Mouse (Mus musculus): ENCODE measurements around the gene Ldhd. TPM values are rescaled to one million over a fixed set of nuclear protein-coding genes. Genes with fewer than 3 reads are reported as not detected.

The Ldhd gene
- total and polyA plus RNA-seq, 3 experiments, result 0.08 TPM; not detected in 2

DNA sequence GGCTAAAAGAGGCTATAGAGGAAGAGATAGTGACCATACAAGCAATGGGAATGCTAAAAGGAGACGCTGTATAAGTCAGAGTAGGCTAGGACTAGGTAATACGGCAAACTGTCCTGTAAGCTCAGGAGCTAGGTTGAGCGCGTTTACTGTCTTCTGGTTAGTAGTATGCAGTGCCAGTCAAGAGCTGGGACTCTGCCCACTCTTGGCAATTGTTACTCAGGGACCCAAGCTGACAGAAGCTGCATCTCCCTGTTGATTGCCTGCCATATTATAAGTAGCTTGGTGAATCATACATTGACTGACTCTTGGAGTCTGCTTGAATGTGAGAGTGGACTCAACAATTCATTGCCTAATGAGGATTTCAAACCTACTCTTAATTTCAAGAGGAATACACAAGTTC, 28.1 kb downstream of the Ldhd start:
- no peak overlapping the region for H3K27ac ChIP-seq (ENCODE audit: insufficient read depth, low read depth)

DNA sequence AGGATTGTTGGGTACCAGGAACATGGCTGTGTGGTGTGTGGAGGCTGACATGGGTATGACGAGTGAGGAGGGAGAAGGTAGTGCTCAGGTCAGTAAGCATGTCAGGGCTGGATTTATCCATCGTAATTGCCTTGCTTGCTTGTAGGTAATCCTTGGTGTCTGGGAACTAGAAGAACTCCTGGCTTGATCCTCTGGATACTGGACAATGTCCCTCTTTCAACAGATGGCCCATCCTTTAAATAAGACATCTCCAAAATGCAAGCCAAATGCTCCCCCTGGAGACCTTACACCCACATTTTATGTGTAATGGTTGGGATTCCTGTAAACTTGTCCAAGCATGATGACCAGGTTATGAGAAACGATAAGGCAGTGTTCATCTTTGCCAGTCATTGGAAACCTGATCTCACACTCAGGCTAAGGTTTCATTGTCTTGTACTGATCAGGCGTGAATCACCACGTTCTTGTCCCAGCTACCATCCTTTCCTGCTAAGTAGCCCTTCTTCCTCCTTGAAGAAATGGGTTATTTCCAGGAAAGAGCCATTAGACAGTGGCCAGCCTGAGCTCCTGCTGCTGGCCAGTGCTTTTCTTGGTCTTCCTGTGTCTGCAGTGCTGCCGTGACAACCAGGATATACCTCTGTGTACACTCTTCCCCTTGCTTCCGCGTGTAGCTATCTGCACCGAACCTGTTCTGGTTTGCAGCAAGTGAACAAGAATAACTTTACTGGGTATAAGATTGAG, 30.3 kb downstream of the Ldhd start:
- Histone ChIP-seq H3K79me2 (replicated peaks; ENCODE audit: control insufficient read depth, extremely low read depth, insufficient read depth, poor library complexity, severe bottlenecking) (no peaks in the 10 kb centered on the region), H3K36me3 (replicated peaks in 1 of 2; ENCODE audit: control insufficient read depth in 1 of 2, insufficient read depth in 1 of 2, low read length in 1 of 2) (peaks cover 0 to 20% of the 10 kb centered on the region in 2 experiments), H3K27ac (ENCODE audit: insufficient read depth, low read depth) (no peak overlapping the region), H3K9me3 (replicated peaks; ENCODE audit: low read length) (no peaks in the 10 kb centered on the region), H3K27me3 (replicated peaks) (no peaks in the 10 kb centered on the region), H3K9ac (ENCODE audit: insufficient read depth, low read depth) (no peak overlapping the region), H3K4me2 (ENCODE audit: insufficient read depth, low read depth, poor library complexity, severe bottlenecking) (no peak overlapping the region), H3K4me3 (replicated peaks in 1 of 3; ENCODE audit: low read depth in 2 of 3, low read length in 2 of 3, poor library complexity in 1 of 3) (no peak overlapping the region), H3K4me1 (ENCODE audit: control insufficient read depth in 1 of 2, insufficient read depth in 2 of 2) (peaks cover 0 to 9% of the 10 kb centered on the region in 2 experiments; a peak in 2 of 4 replicates)
- in situ Hi-C loops (cut with MboI; ENCODE audit: low pct_ligation_motif_present, low pct_unique_long_range_greater_than_20kb, low sequenced_read_pairs) (no loop called here), dilution Hi-C loops (cut with MboI; ENCODE audit: extremely low pct_ligation_motif_present, extremely low pct_unique_long_range_greater_than_20kb, low sequenced_read_pairs) (no loop called here)
- TF ChIP-seq ZKSCAN1 (IDR thresholded peaks at IDR 0.05; ENCODE audit: borderline replicate concordance, low read depth, low read length) (no peak), USF2 (conservative IDR thresholded peaks at IDR 0.05; ENCODE audit: low read depth, low read length) (no peak), SIN3A (IDR thresholded peaks at IDR 0.05; ENCODE audit: low read length) (no peak), KAT2A (IDR thresholded peaks at IDR 0.05; ENCODE audit: insufficient replicate concordance, low read length) (no peak), HCFC1 (IDR thresholded peaks at IDR 0.05; ENCODE audit: low read depth, low read length) (no peak), EP300 (IDR thresholded peaks at IDR 0.05; ENCODE audit: low read length) (no peak), MAX (IDR thresholded peaks at IDR 0.05; ENCODE audit: low read length) (no peak), IRF4 (IDR thresholded peaks at IDR 0.05; ENCODE audit: low read depth, low read length) (no peak)
- no peak for DNase-seq (ENCODE audit: extremely low read depth)

More for the DNA sequence above, 28.1 kb downstream of the Ldhd start:
- Histone ChIP-seq H3K9ac (ENCODE audit: insufficient read depth, low read depth) (no peak overlapping the region), H3K36me3 (replicated peaks in 1 of 2; ENCODE audit: control insufficient read depth in 1 of 2, insufficient read depth in 1 of 2, low read length in 1 of 2) (peaks cover 0 to 30% of the 10 kb centered on the region in 2 experiments), H3K4me3 (replicated peaks in 1 of 3; ENCODE audit: low read depth in 2 of 3, low read length in 2 of 3, poor library complexity in 1 of 3) (no peak overlapping the region), H3K27me3 (replicated peaks) (no peaks in the 10 kb centered on the region), H3K4me2 (ENCODE audit: insufficient read depth, low read depth, poor library complexity, severe bottlenecking) (no peak overlapping the region), H3K9me3 (replicated peaks; ENCODE audit: low read length) (no peaks in the 10 kb centered on the region), H3K79me2 (replicated peaks; ENCODE audit: control insufficient read depth, extremely low read depth, insufficient read depth, poor library complexity, severe bottlenecking) (no peaks in the 10 kb centered on the region), H3K4me1 (ENCODE audit: control insufficient read depth in 1 of 2, insufficient read depth in 2 of 2) (no peaks in the 10 kb centered on the region)
- in situ Hi-C loops (cut with MboI; ENCODE audit: low pct_ligation_motif_present, low pct_unique_long_range_greater_than_20kb, low sequenced_read_pairs) (no loop called here), dilution Hi-C loops (cut with MboI; ENCODE audit: extremely low pct_ligation_motif_present, extremely low pct_unique_long_range_greater_than_20kb, low sequenced_read_pairs) (no loop called here)
- TF ChIP-seq USF1 (IDR thresholded peaks at IDR 0.05; ENCODE audit: low read depth, low read length), result no peak
- TF ChIP-seq KAT2A (IDR thresholded peaks at IDR 0.05; ENCODE audit: insufficient replicate concordance, low read length), result no peak
- TF ChIP-seq TCF12 (IDR thresholded peaks at IDR 0.05; ENCODE audit: low read depth, low read length), result no peak
- no peak for TF ChIP-seq ZNF384 (IDR thresholded peaks at IDR 0.05; ENCODE audit: low read depth, low read length)
- TF ChIP-seq JUND (conservative IDR thresholded peaks at IDR 0.05; ENCODE audit: low read depth, low read length), result no peak
- no peak for TF ChIP-seq ELF1 (IDR thresholded peaks at IDR 0.05; ENCODE audit: low read depth, low read length)
- TF ChIP-seq NRF1 (IDR thresholded peaks at IDR 0.05; ENCODE audit: low read depth, low read length), result no peak
- no peak for TF ChIP-seq E2F4 (IDR thresholded peaks at IDR 0.05; ENCODE audit: insufficient replicate concordance, low read depth, low read length)
- TF ChIP-seq PAX5 (IDR thresholded peaks at IDR 0.05; ENCODE audit: low read length), result no peak
- no peak for TF ChIP-seq EP300 (IDR thresholded peaks at IDR 0.05; ENCODE audit: low read length)
- no peak for TF ChIP-seq MAX (IDR thresholded peaks at IDR 0.05; ENCODE audit: low read length)
- TF ChIP-seq MXI1 (IDR thresholded peaks at IDR 0.05; ENCODE audit: low read depth, low read length), result no peak
- no peak for TF ChIP-seq MAFK (IDR thresholded peaks at IDR 0.05; ENCODE audit: insufficient replicate concordance, low read length)
- no peak for TF ChIP-seq MAZ (IDR thresholded peaks at IDR 0.05; ENCODE audit: low read depth, low read length)
- TF ChIP-seq CHD2 (IDR thresholded peaks at IDR 0.05; ENCODE audit: low read length), result no peak
- TF ChIP-seq RCOR1 (conservative IDR thresholded peaks at IDR 0.05; ENCODE audit: low read depth, low read length), result no peak
- DNase-seq (ENCODE audit: extremely low read depth), result no peak

Data from CH12.LX (cell line).